Mouse (Mus musculus): ENCODE results near the gene Sirt4.

DNA sequence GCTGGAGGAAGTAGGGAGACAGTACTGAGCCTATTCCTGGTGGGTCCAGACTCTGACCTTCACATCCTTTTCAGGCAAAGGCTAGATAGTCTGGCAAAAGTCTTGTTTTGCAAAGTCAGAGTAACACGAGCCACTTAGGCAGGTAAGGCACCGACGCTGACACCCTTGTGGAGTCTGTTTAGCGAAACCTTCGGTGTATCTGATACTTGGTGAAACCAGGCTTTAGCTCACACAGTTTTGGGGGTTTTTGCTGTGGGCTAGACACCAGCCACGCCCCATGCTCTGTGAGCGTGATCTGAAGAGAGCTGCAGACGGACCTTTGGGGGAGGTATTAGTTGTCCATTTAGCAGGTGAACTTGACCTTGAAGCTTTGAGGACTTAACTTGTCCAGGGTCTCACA lies 51.3 kb downstream of the Sirt4 start:
- no peak for TF ChIP-seq CTCF (IDR thresholded peaks at IDR 0.05; ENCODE audit: low read depth, low read length)
- TF ChIP-seq TAL1 (conservative IDR thresholded peaks at IDR 0.05; ENCODE audit: low read depth, low read length) = no peak
- TF ChIP-seq GATA1 (IDR thresholded peaks at IDR 0.05; ENCODE audit: borderline replicate concordance, low read length) = no peak
- TF ChIP-seq POLR2AphosphoS5 (IDR thresholded peaks at IDR 0.05; ENCODE audit: insufficient replicate concordance, low read depth, low read length) = no peak
- TF ChIP-seq GATA2 (IDR thresholded peaks at IDR 0.05; ENCODE audit: borderline replicate concordance, low read depth, low read length) = no peak

Data from G1E (cell line).